Mouse (Mus musculus) CD4-positive, CD25-positive, alpha-beta regulatory T cell, adult 4 months (primary cell): ENCODE measurements at regions not wholly inside any gene's neighbourhood (a gene's known extent, or its start where the extent isn't known, plus 50 kb on each side); places are given as distances from the start of the nearest gene placed in this dataset.

Source experiments
- ATAC-seq: one replicate; pipeline ENCODE4 v1.8.0; 2017

- no peak for ATAC-seq
Observed at GRCm38 (mm10) chr10:96955776-96956448, 339.1 kb downstream of the Btg1 start.

DNA sequence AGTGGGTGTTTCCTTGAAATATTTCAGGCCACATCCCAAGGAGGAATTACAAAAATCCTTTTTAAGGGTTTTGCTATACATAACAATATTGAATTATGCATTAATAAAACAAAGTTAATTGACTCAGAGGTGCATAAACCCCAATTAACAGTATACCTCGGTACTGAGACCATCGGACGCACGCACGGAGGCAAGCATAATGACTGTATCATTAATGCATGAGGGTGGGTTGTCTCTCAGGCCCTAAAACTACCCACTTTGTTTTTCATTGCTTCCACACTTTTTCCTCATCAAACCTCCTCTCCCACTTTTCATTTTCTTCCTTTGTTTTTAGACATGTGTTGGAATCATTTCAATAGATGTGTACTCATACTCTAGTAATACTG lies 339.6 kb downstream of the Btg1 start:
- no peak for ATAC-seq

DNA sequence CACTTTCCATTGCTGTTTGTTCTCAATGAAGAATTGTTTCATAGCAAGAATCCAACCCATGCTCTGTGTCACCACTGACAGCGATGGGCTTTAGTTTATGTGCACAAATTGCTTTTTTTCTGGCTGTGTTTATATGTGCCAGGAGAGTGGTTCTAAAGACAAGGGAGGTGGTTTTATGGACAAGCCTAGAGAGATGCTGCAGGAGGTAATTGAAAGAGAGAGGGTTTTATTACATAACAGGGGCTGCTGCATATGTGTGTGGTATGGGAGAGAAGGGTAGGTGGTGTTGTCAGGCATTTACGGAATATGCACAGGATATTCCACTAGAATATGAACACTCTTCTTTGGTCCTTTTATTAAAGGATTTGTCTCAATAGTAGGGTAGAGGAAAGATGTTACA lies 340.2 kb downstream of the Btg1 start:
- no peak for ATAC-seq

DNA sequence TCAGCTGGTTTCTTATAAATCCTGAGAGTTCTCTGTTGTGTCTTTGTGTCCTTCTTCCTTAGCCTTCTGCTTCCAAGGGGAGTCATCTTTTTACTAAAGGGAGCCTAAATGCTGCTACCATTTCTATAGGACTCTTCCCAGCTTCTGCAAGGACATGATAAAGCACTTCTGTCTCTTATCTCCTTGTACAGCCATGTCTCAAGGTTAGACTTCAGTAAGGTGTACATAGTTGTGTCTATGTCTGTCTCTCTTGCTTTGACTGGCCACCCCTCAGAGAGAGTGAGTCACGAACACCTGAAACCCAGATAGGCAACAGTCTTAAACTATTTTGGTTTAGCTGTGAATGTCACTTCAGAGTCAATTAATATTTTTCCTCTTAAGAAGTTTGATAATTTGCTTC lies 353.0 kb downstream of the Btg1 start:
- ATAC-seq, result no peak

DNA sequence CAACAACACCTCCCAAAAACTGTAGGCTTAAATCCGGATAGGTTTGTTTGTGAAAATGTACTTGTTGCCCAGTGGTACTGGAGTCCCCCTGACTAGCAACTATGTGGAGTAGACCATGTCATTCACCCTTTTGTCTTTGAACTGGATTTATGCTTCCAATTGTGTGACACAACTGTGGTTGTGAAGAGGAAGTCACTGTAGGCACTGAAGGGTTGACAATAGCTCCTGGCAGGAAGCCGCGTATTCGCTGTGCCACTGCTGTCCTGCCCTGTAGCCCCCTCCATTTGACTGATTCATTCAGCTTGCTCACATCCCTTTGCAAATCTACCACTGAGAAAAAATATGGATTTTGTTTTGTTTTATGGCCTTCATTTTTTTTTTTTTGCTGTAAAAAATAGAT lies 353.9 kb downstream of the Btg1 start:
- no peak for ATAC-seq

DNA sequence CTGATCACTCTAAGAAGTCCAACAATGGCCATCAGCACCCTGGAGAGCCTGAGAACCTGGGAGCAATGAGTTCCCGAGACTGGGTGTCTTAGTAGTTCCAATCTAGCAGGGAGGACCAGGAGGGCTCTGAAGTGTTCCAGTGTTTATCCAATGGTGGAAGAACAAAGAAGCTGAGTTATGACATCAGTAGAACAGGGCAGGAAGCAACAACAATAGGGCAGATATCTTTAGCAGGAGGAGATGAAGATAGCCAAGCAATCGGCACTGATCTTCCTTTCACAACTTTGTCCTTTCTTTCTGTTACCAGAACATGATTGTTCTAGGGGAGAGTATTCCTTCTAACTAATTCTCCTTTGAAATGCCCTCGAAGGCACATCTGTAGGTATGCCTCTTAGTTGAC lies 355.0 kb downstream of the Btg1 start:
- ATAC-seq, result no peak

GRCm38 (mm10) chr10:96974326-96974977 lies 357.6 kb downstream of the Btg1 start:
- ATAC-seq, result no peak

GRCm38 (mm10) chr10:96976691-96977090 lies 359.9 kb downstream of the Btg1 start:
- no peak for ATAC-seq

- no peak for ATAC-seq
Observed at GRCm38 (mm10) chr10:96980494-96980831, 363.7 kb downstream of the Btg1 start.

- ATAC-seq, result no peak
Observed at GRCm38 (mm10) chr10:96980832-96981515, 364.2 kb downstream of the Btg1 start.

DNA sequence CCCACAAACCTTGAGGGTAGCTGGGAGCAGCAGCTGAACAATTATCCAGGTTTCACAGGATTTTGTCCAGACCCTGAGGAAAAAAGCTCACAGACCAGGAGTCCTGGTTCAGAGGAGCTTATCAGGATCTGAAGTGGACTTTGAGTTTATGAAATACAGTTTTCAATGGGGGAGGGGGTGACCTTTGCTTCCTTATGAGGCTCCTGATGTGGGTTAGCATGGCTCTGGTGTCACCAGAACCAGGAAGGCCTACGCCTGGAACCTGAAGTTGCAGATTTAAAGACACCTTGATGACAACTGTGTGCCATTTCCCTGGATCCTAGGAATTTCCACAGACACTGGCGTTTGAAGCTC lies 364.7 kb downstream of the Btg1 start:
- no peak for ATAC-seq

- ATAC-seq, result no peak
Observed at GRCm38 (mm10) chr10:97000871-97001270, 384.1 kb downstream of the Btg1 start.

GRCm38 (mm10) chr10:97008873-97009272 lies 392.1 kb downstream of the Btg1 start:
- no peak for ATAC-seq

- ATAC-seq, result no peak
Observed at GRCm38 (mm10) chr10:97009859-97010258, 393.1 kb downstream of the Btg1 start.

DNA sequence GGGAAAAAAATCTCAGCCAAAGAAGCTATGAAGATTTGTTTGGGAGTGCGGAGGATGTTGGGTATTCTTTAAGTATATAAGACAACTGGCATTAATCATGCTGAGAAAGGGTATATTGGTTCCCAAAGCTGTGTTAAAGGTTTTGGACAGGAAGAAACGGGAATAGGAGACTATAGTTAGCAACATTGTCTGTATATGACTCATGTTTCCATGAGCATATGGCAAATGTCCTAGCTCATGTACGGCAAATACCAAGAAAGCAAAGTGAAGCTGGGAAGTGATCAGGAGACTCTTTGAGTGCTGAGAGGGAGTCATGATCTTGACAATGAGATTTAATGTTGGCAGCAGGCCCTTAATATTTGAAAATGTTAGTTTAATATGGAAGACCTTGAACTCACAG lies 401.8 kb downstream of the Btg1 start:
- ATAC-seq, result no peak

DNA sequence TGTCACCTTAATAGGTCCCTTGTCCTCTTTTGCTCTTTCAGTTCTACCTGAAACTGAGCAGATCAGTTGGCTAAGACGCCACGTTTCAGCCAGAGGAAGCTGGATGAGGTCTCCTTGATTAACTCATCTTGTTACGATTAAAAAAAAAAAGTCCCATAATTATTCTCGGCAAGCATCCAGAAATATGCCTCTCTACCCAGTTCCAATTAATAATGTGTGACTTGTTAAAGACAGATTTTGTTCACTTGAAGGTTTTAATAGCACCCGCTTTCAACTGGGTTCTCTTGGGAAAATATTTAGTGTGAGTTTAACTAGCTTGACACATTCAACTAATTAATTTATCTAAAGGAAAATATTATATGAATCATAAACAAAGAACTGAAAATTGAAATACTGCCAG lies 412.0 kb downstream of the Btg1 start:
- ATAC-seq, result no peak

- no peak for ATAC-seq
Observed at GRCm38 (mm10) chr10:97030996-97031395, 414.2 kb downstream of the Btg1 start.

GRCm38 (mm10) chr10:97035371-97035786 lies 418.6 kb downstream of the Btg1 start:
- ATAC-seq, result no peak

- ATAC-seq, result no peak
Observed at GRCm38 (mm10) chr10:97038025-97038424, 421.2 kb downstream of the Btg1 start.

- no peak for ATAC-seq
Observed at GRCm38 (mm10) chr10:97047566-97047965, 430.8 kb downstream of the Btg1 start.

DNA sequence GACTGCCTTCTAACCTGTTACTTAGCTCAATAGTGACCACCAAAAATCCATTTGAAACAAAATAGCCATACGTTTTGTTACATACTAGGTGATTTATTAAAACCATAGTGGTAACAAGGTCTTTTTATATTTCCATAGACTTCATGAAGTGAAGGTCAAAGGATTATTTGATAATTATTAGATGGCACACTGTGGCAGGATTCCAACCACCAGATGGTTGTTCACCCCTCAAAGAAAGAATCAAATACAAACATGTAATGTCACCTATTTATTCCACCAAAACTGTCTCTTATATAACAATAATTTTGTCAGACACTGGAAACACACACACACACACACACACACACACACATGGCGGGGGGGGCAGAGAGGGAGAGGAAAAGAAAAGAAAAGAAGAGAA lies 431.2 kb downstream of the Btg1 start:
- ATAC-seq, result no peak

DNA sequence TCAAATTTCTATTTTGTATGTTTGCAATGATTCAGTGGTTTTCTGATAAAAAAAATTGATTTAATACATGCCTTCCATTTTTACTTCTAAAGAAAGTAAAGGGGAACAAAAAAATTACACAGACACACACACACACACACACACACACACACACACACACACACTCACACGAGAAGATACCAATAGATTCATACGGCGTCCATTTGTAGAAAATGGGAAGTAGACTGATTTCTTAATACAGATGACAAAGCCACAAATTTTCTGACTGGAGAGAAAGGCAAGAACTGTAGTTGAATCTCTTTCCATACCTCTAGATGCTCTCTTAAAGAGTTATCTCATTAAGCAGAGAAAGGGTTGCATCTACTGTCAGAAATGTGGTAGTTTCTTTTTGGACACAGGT lies 424.9 kb upstream of the Dcn start:
- ATAC-seq, result no peak

- no peak for ATAC-seq
Observed at GRCm38 (mm10) chr10:97061961-97062360, 417.4 kb upstream of the Dcn start.

DNA sequence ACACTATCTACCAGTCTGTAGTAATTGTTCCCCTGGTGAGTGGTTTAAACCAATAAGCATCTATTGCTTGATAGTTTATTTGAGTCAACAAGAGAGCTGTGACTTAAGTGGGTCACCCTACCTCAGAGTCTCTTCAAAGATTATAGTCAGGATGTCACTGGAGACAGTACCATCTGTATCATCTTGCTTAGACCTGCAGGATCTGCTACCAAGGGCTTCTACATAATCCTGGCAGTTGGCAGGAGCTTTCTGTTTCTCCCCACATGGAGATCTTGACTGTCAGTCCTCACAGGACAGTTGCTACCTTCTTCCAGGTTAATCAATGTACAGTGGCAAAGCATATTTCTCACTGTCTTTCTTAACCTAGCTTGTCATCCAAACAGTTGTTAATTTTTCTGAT lies 414.9 kb upstream of the Dcn start:
- ATAC-seq, result no peak
